Mouse (Mus musculus) 416B (cell line): ENCODE measurements at regions not wholly inside any gene's neighbourhood (a gene's known extent, or its start where the extent isn't known, plus 50 kb on each side); places are given as distances from the start of the nearest gene placed in this dataset.

Experiments
- DNase-seq: peaks from one replicate; pipeline ENCODE4 v3.0.0; 2011; ENCODE audit warnings: low read depth

GRCm38 (mm10) chrX:7474831-7475230, 98.6 kb upstream of the Foxp3 start:
- DNase-seq = no peak

GRCm38 (mm10) chrX:7473814-7474213, 98.2 kb upstream of the Usp27x start:
- DNase-seq = peak; percentile 61

- no peak for DNase-seq
Observed at GRCm38 (mm10) chrX:7469801-7470200, 94.2 kb upstream of the Usp27x start.

GRCm38 (mm10) chrX:7467985-7468384, 92.4 kb upstream of the Usp27x start:
- DNase-seq = no peak

- no peak for DNase-seq
Observed at GRCm38 (mm10) chrX:7456851-7457250, 81.2 kb upstream of the Usp27x start.

- DNase-seq = no peak
Observed at GRCm38 (mm10) chrX:7445035-7445434, 69.4 kb upstream of the Usp27x start.

GRCm38 (mm10) chrX:7444583-7444982, 69.0 kb upstream of the Usp27x start:
- no peak for DNase-seq

- no peak for DNase-seq
Observed at GRCm38 (mm10) chrX:7443996-7444421, 68.4 kb upstream of the Usp27x start.

- DNase-seq = no peak
Observed at GRCm38 (mm10) chrX:7435375-7436042, 59.9 kb upstream of the Usp27x start.

- DNase-seq = peak; percentile 93
Observed at GRCm38 (mm10) chrX:7434268-7434667, 58.6 kb upstream of the Usp27x start.

GRCm38 (mm10) chrX:7430456-7430855, 54.8 kb upstream of the Usp27x start:
- DNase-seq = peak; percentile 14

GRCm38 (mm10) chrX:7429524-7429865, 53.9 kb upstream of the Usp27x start:
- peak; percentile 43 for DNase-seq

GRCm38 (mm10) chrX:7428621-7429523, 53.2 kb upstream of the Usp27x start:
- DNase-seq = no peak
